Mouse (Mus musculus) CH12.LX (cell line): ENCODE measurements around the gene Pdha2. TPM values are rescaled to one million over a fixed set of nuclear protein-coding genes. Genes with fewer than 3 reads are reported as not detected.

Source experiments
- DNase-seq: peaks from one replicate; pipeline ENCODE4 v3.0.0-alpha.2; 2013; ENCODE audit errors: extremely low read depth
- H3K27ac ChIP-seq: 2 replicates; pipeline ENCODE4 v1.5.1; 2012; ENCODE audit warnings: low read depth, mild to moderate bottlenecking, control low read depth, moderate library complexity; ENCODE audit not compliant: insufficient read depth
- H3K27me3 ChIP-seq: replicated peaks from 2 replicates; pipeline ENCODE3; 2012; ENCODE audit warnings: inconsistent platforms
- H3K36me3 ChIP-seq, 2 experiments: replicated peaks in 1 of 2; 2 replicates each; pipeline versions ENCODE3 to v1.6.1; 2012; ENCODE audit warnings: inconsistent platforms in 1 of 2, low read length in 1 of 2, mild to moderate bottlenecking in 1 of 2, mixed read lengths in 1 of 2, moderate library complexity in 1 of 2; ENCODE audit not compliant: control insufficient read depth in 1 of 2, insufficient read depth in 1 of 2
- H3K4me1 ChIP-seq, 2 experiments: 2 replicates each; pipeline ENCODE4 v1.6.1; 2012; ENCODE audit warnings: inconsistent platforms in 1 of 2, moderate library complexity in 1 of 2; ENCODE audit not compliant: insufficient read depth in 2 of 2, control insufficient read depth in 1 of 2
- H3K4me2 ChIP-seq: 2 replicates; pipeline ENCODE4 v1.6.1; 2012; ENCODE audit warnings: low read depth, mild to moderate bottlenecking, control low read depth; ENCODE audit not compliant: poor library complexity, insufficient read depth, severe bottlenecking
- H3K4me3 ChIP-seq, 3 experiments: fragments of 150-350 bp in 1 of 3; sonication (generic) in 1 of 3; replicated peaks in 1 of 3; 2 replicates each; pipeline versions ENCODE3 to v1.5.1; 2011 to 2012; ENCODE audit warnings: low read depth in 2 of 3, low read length in 2 of 3, mild to moderate bottlenecking in 2 of 3, moderate library complexity in 2 of 3, control low read depth in 1 of 3, improper control_type of control experiment in 1 of 3, inconsistent platforms in 1 of 3, mixed read lengths in 1 of 3; ENCODE audit not compliant: poor library complexity in 1 of 3
- H3K79me2 ChIP-seq: replicated peaks from 2 replicates; pipeline ENCODE4 v1.6.1; 2012; ENCODE audit warnings: mild to moderate bottlenecking, moderate library complexity; ENCODE audit not compliant: control insufficient read depth, poor library complexity, insufficient read depth, severe bottlenecking; ENCODE audit errors: extremely low read depth
- H3K9ac ChIP-seq: 2 replicates; pipeline ENCODE4 v1.6.1; 2012; ENCODE audit warnings: low read depth, mild to moderate bottlenecking, control low read depth, moderate library complexity; ENCODE audit not compliant: insufficient read depth
- H3K9me3 ChIP-seq: replicated peaks from 2 replicates; pipeline ENCODE3; 2012; ENCODE audit warnings: low read length, inconsistent platforms, mixed read lengths
- JUN ChIP-seq: IDR thresholded peaks from 2 replicates; pipeline ENCODE4 v1.6.1; 2011; ENCODE audit warnings: low read depth, mild to moderate bottlenecking, low read length, improper control_type of control experiment, moderate library complexity; ENCODE audit not compliant: insufficient read depth
- MYC ChIP-seq: IDR thresholded peaks from 2 replicates; pipeline ENCODE4 v1.6.1; 2011; ENCODE audit warnings: low read depth, mild to moderate bottlenecking, improper control_type of control experiment, low read length
- SIN3A ChIP-seq: IDR thresholded peaks from 2 replicates; pipeline ENCODE4 v1.6.1; 2012; ENCODE audit warnings: low read length, improper control_type of control experiment, inconsistent platforms
- TBP ChIP-seq: conservative IDR thresholded peaks from 2 replicates; pipeline ENCODE4 v1.6.1; 2011; ENCODE audit warnings: low read depth, low read length, improper control_type of control experiment
- UBTF ChIP-seq: IDR thresholded peaks from 2 replicates; pipeline ENCODE4 v1.6.1; 2012; ENCODE audit warnings: low read depth, mild to moderate bottlenecking, inconsistent platforms, low read length, improper control_type of control experiment, moderate library complexity
- USF1 ChIP-seq: IDR thresholded peaks from 2 replicates; pipeline ENCODE4 v1.6.1; 2014; ENCODE audit warnings: low read depth, mild to moderate bottlenecking, inconsistent platforms, low read length, improper control_type of control experiment
- ZKSCAN1 ChIP-seq: IDR thresholded peaks from 2 replicates; pipeline ENCODE4 v1.6.1; 2012; ENCODE audit warnings: low read depth, inconsistent platforms, low read length, improper control_type of control experiment, borderline replicate concordance
- ZNF384 ChIP-seq: IDR thresholded peaks from 2 replicates; pipeline ENCODE4 v1.6.1; 2012; ENCODE audit warnings: low read depth, low read length, improper control_type of control experiment, inconsistent platforms
- dilution Hi-C: fragments of 300-500 bp; cut with MboI; formaldehyde crosslinking; loops from 2 replicates; pipeline ENCODE4 v1.14.3; 2020; ENCODE audit warnings: low sequenced_read_pairs; ENCODE audit not compliant: extremely low pct_unique_long_range_greater_than_20kb, extremely low pct_ligation_motif_present
- in situ Hi-C: fragments of 300-500 bp; cut with MboI; formaldehyde crosslinking; loops from 3 replicates; pipeline ENCODE4 v1.14.3; 2019; ENCODE audit warnings: low sequenced_read_pairs, low pct_ligation_motif_present, low pct_unique_long_range_greater_than_20kb, mixed read lengths
- polyA plus RNA-seq: library from polyadenylated mRNA; unstranded; fragments of >175 nt; gene quantifications from 2 replicates; pipeline ENCODE4 v1.2.1, GENCODE M21; 2012; ENCODE audit warnings: low read depth; ENCODE audit not compliant: insufficient read length
- total RNA-seq, 2 experiments: library from RNA; depleted of rRNA; stranded (reverse); fragments of 300-350 nt in 1 of 2; fragments of >200 nt in 1 of 2; gene quantifications; 2 replicates each; pipeline ENCODE4 v1.2.3; 2012 to 2014

Pdha2 gene
- total and polyA plus RNA-seq, 3 experiments, result 0.04 TPM; not detected in 2

- in situ Hi-C loops, result no loop called here
Observed at GRCm38 (mm10) chr3:141160986-141161385, 51.2 kb downstream of the Pdha2 start.

More at GRCm38 (mm10) chr3:141160986-141161385, 51.2 kb downstream of the Pdha2 start:
- Histone ChIP-seq H3K4me2 (no peak overlapping the region), H3K27ac (no peak overlapping the region), H3K9ac (no peak overlapping the region), H3K27me3 (no peaks in the 10 kb centered on the region), H3K79me2 (no peaks in the 10 kb centered on the region), H3K9me3 (no peaks in the 10 kb centered on the region), H3K4me3 (no peak overlapping the region), H3K36me3 (no peaks in the 10 kb centered on the region), H3K4me1 (no peaks in the 10 kb centered on the region)
- DNase-seq, result no peak
- TF ChIP-seq UBTF (no peak), MYC (no peak), TBP (no peak), ZKSCAN1 (no peak), ZNF384 (no peak), SIN3A (no peak), USF1 (no peak), JUN (no peak)
- dilution Hi-C loops, result no loop called here
